Mouse (Mus musculus) heart, adult 2 months (tissue): ENCODE measurements at regions not wholly inside any gene's neighbourhood (a gene's known extent, or its start where the extent isn't known, plus 50 kb on each side); places are given as distances from the start of the nearest gene placed in this dataset.

Experiments
- CTCF ChIP-seq: fragments of 200-600 bp; IDR thresholded peaks from 2 replicates; pipeline ENCODE4 v1.8.1; 2022; ENCODE audit warnings: antibody characterized with exemption, mild to moderate bottlenecking, moderate library complexity
- POLR2A ChIP-seq: fragments of 200-500 bp; IDR thresholded peaks from 2 replicates; pipeline ENCODE4 v1.6.1; 2011; ENCODE audit warnings: mild to moderate bottlenecking, low read depth, low read length, control low read depth; ENCODE audit not compliant: insufficient read depth

DNA sequence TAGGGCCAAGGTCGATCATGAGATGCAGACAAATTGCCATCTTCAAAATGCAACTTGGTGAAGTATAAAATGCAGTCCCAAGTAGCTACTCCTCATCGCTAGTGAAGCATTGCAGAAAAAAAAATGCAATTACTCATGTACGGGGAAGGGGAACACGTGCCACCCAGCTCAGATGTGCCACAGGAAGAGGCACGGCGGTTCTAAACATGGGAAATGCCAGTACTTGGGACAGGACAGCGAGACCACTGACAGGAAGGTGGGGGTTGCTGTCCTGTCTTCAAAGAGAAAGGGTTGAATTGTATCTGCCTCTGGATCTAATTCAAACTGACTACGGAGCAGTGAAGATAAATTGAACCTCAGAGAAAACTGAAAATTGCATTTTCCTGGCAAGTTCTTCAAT is 104.6 kb upstream of the Ankrd1 start:
- TF ChIP-seq CTCF = no peak
- no peak for TF ChIP-seq POLR2A
